ENCODE assay signal across 13 mouse cellular contexts in genomic region chr4:53491269-53491668, GRCm38 (mm10). TPM values are rescaled to one million over a fixed set of nuclear protein-coding genes. Genes with fewer than 3 reads are reported as not detected.
A peak's percentile ranks its signal among the peaks of the same experiment; 100 is the strongest.
DNase-seq lines count a peak whose midpoint lies in the region; TF ChIP-seq lines count a peak whose summit lies in the region.
"Had no signal": no experiment of that assay in that cellular context is flagged by ENCODE, and none has a peak within 500 bp of the region (broad histone marks: within the 10 kb centered on the region; RNA-seq: fewer than 3 reads in every experiment).

No protein-coding gene starts in this region.

- 33% methylated on average over 4 of the region's 4 CpGs for WGBS in lung, adult 2 months
- WGBS in kidney, adult 2 months = 74% methylated on average over 4 of the region's 4 CpGs

- peaks cover 10% of the 10 kb centered on the region for H3K36me3 ChIP-seq in E14TG2a.4 (ENCODE audit: insufficient read depth, low read length)
- H3K36me3 ChIP-seq in kidney, adult 2 months (ENCODE audit: control insufficient read depth, insufficient read depth, low read length) = no peaks in the 10 kb centered on the region
- H3K36me3 ChIP-seq: limb, embryonic 10.5 days; neural tube, embryonic 12.5 days had no signal

- H3K4me1 ChIP-seq in lung, adult 2 months (ENCODE audit: control insufficient read depth, insufficient read depth, low read length) = peaks cover 5% of the 10 kb centered on the region
- peaks cover 55% of the 10 kb centered on the region for H3K4me1 ChIP-seq in E14TG2a.4 (replicated peaks; ENCODE audit: low read depth, low read length)
- no peaks in the 10 kb centered on the region; the same call in 1 of the 2 replicates for H3K4me1 ChIP-seq in kidney, adult 2 months (ENCODE audit: control insufficient read depth, insufficient read depth, low read length)
- H3K4me1 ChIP-seq: limb, embryonic 10.5 days had no signal

- DNase-seq in lung, postnatal 10 days = peak; percentile 37
- no peak for DNase-seq in lung, adult 2 months
- DNase-seq in brain, embryonic 14.5 days (ENCODE audit: low read depth) = peak; percentile 47
- peak; percentile 23 for DNase-seq in naive thymus-derived CD4-positive, alpha-beta T cell, adult 2 months (ENCODE audit: low read depth)
- no peak for DNase-seq in kidney, adult 2 months
- no peak for DNase-seq in left cerebral cortex, adult 18-20 months (ENCODE audit: low spot score in 2 of 2)
- DNase-seq in gastrocnemius, postnatal 14 days = no peak
- DNase-seq: heart, postnatal 4 days; right cerebral cortex, postnatal 4 days had no signal

- TF ChIP-seq POLR2A in lung, adult 2 months (IDR thresholded peaks at IDR 0.05; ENCODE audit: borderline replicate concordance, extremely low read depth, low read depth, low read length) = no peak
- TF ChIP-seq POLR2A in brain, embryonic 14.5 days (IDR thresholded peaks at IDR 0.05; ENCODE audit: borderline replicate concordance, extremely low read depth, insufficient read depth, insufficient read length, poor library complexity, severe bottlenecking) = no peak
- no peak for TF ChIP-seq POLR2A in kidney, adult 2 months (IDR thresholded peaks at IDR 0.05; ENCODE audit: low read depth, low read length)

- H3K4me3 ChIP-seq in lung, adult 2 months (replicated peaks; ENCODE audit: extremely low read depth, low read depth, low read length) = no peak overlapping the region
- H3K4me3 ChIP-seq in E14TG2a.4 (replicated peaks; ENCODE audit: low read length) = 0 out of 2 replicates have a peak overlapping the region, but pooled peaks have one; percentile 11
- no peak overlapping the region for H3K4me3 ChIP-seq in kidney, adult 2 months (ENCODE audit: insufficient read depth, low read depth, low read length)
- H3K4me3 ChIP-seq: limb, embryonic 10.5 days; neural tube, embryonic 12.5 days had no signal

- H3K27me3 ChIP-seq in E14TG2a.4 (ENCODE audit: insufficient read depth, low read length) = no peaks in the 10 kb centered on the region
- no peaks in the 10 kb centered on the region for H3K27me3 ChIP-seq in kidney, adult 2 months (replicated peaks; ENCODE audit: control insufficient read depth, insufficient read depth, low read length)
- H3K27me3 ChIP-seq: neural tube, embryonic 12.5 days had no signal

- intact Hi-C loops in gastrocnemius, postnatal 14 days (cut with DNase I; ENCODE audit: low total_unique reads) = no loop called here

- no peaks in the 10 kb centered on the region for H3K9me3 ChIP-seq in E14TG2a.4 (ENCODE audit: low read length)
- H3K9me3 ChIP-seq: limb, embryonic 10.5 days; neural tube, embryonic 12.5 days had no signal

- no peak overlapping the region for H3K27ac ChIP-seq in kidney, adult 2 months (ENCODE audit: insufficient read depth, low read depth, low read length)
- H3K27ac ChIP-seq: kidney, postnatal 0 days; limb, embryonic 10.5 days; neural tube, embryonic 12.5 days had no signal

- TF ChIP-seq CTCF in lung, adult 2 months (IDR thresholded peaks at IDR 0.05; ENCODE audit: insufficient read depth, low read length) = no peak
- no peak for TF ChIP-seq CTCF in E14TG2a.4 (conservative IDR thresholded peaks at IDR 0.05; ENCODE audit: low read length)
- TF ChIP-seq CTCF in brain, embryonic 14.5 days (IDR thresholded peaks at IDR 0.05; ENCODE audit: borderline replicate concordance, extremely low read depth, insufficient read depth, insufficient read length) = no peak
- no peak for TF ChIP-seq CTCF in kidney, adult 2 months (conservative IDR thresholded peaks at IDR 0.05; ENCODE audit: insufficient read depth, insufficient read length, low read depth, low read length)

RNA-seq across cellular contexts. Expression of gene Slc44a1, which starts 51.1 kb away (rescaled TPM):
- 29.0 and 45.2 TPM in 2 replicates for polyA plus RNA-seq in lung, adult 2 months (2012; rRNA removed)
- 11.0 and 13.9 TPM in 2 replicates for polyA plus RNA-seq in brain, embryonic 14.5 days (2012; rRNA removed)
- 26.5 and 27.1 TPM in 2 replicates for polyA plus RNA-seq in kidney, adult 2 months (2012; rRNA removed)
- 10 to 100 TPM; 53.1 to 61.2 TPM for total RNA-seq in left cerebral cortex, adult 18-20 months (2021)
- total RNA-seq in gastrocnemius, postnatal 14 days (2021) = 10 to 100 TPM; 26.6 to 30.3 TPM

Comparison
In these comparisons a context has a peak if more than half of its experiments do, and no peak if none do; other contexts are left out.
1. DNase-seq: peak in lung, postnatal 10 days (single experiment), brain, embryonic 14.5 days (single experiment) and naive thymus-derived CD4-positive, alpha-beta T cell, adult 2 months (single experiment); none in lung, adult 2 months (single experiment), kidney, adult 2 months (single experiment), left cerebral cortex, adult 18-20 months (0 of 2) and gastrocnemius, postnatal 14 days (single experiment).